Mouse (Mus musculus): ENCODE measurements around the gene Tmem132c.

The Tmem132c gene

DNA sequence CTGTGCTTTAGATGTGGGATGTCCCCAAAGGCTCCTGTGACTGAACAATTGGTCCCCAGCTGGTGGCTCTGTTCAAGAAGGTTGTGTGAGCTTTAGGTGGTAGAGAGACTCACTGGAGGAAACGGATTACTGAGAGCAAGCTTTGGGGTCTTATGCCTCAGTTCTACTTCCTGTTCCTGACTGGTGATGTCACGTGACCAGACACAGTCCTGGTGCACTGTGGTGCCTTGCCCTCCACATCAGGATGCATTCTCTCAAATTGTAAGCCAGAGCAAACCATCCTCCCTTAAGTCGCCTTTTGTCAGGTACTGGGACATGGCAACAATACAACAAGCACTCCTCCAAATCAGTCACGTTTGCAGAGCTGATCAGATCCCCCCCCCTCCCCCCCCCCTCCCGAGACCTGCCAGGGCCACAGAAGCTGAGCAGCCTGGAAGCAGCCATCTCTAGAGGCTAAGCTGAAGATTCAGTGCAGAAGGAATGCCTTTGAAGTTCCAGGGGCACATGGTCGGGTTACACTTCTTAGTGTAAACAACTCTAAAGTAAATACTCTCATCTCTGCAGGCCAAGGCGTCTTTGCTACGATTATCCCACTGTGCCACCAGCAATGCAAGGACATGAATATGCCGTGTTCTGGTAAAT lies 164.5 kb downstream of the Tmem132c start:
- Histone ChIP-seq H3K4me3 (replicated peaks; ENCODE audit: low read length) (no peak overlapping the region), H3K36me3 (ENCODE audit: insufficient read depth, low read length) (no peaks in the 10 kb centered on the region), H3K4me1 (replicated peaks; ENCODE audit: low read depth, low read length) (no peaks in the 10 kb centered on the region), H3K9me3 (ENCODE audit: low read length) (0 out of 2 replicates have a peak, but pooled peaks cover 8% of the 10 kb centered on the region), H3K27me3 (ENCODE audit: insufficient read depth, low read length) (no peaks in the 10 kb centered on the region)
- TF ChIP-seq CTCF (conservative IDR thresholded peaks at IDR 0.05; ENCODE audit: low read length): no peak
- no peak for TF ChIP-seq POU5F1 (IDR thresholded peaks at IDR 0.05; ENCODE audit: borderline replicate concordance, low read length)
- no peak for TF ChIP-seq NANOG (IDR thresholded peaks at IDR 0.05; ENCODE audit: borderline replicate concordance, low read length)

GRCm38 (mm10) chr5:127416536-127416935 lies 174.9 kb downstream of the Tmem132c start:
- TF ChIP-seq POU5F1 (IDR thresholded peaks at IDR 0.05; ENCODE audit: borderline replicate concordance, low read length): no peak
- TF ChIP-seq CTCF (conservative IDR thresholded peaks at IDR 0.05; ENCODE audit: low read length): no peak
- TF ChIP-seq NANOG (IDR thresholded peaks at IDR 0.05; ENCODE audit: borderline replicate concordance, low read length): no peak
- no peak overlapping the region for H3K4me3 ChIP-seq (replicated peaks; ENCODE audit: low read length)

GRCm38 (mm10) chr5:127423936-127424335 lies 182.3 kb downstream of the Tmem132c start:
- Histone ChIP-seq H3K36me3 (ENCODE audit: insufficient read depth, low read length) (no peaks in the 10 kb centered on the region), H3K4me1 (replicated peaks; ENCODE audit: low read depth, low read length) (no peaks in the 10 kb centered on the region), H3K27me3 (ENCODE audit: insufficient read depth, low read length) (no peaks in the 10 kb centered on the region), H3K9me3 (ENCODE audit: low read length) (peaks cover 18% of the 10 kb centered on the region), H3K4me3 (replicated peaks; ENCODE audit: low read length) (no peak overlapping the region)
- TF ChIP-seq POU5F1 (IDR thresholded peaks at IDR 0.05; ENCODE audit: borderline replicate concordance, low read length): no peak
- no peak for TF ChIP-seq NANOG (IDR thresholded peaks at IDR 0.05; ENCODE audit: borderline replicate concordance, low read length)
- no peak for TF ChIP-seq CTCF (conservative IDR thresholded peaks at IDR 0.05; ENCODE audit: low read length)

More at GRCm38 (mm10) chr5:127416536-127416935, 174.9 kb downstream of the Tmem132c start:
- Histone ChIP-seq H3K36me3 (ENCODE audit: insufficient read depth, low read length) (no peaks in the 10 kb centered on the region), H3K27me3 (ENCODE audit: insufficient read depth, low read length) (no peaks in the 10 kb centered on the region), H3K9me3 (ENCODE audit: low read length) (peaks cover 6% of the 10 kb centered on the region), H3K4me1 (replicated peaks; ENCODE audit: low read depth, low read length) (no peaks in the 10 kb centered on the region)

- Histone ChIP-seq H3K4me1 (replicated peaks; ENCODE audit: low read depth, low read length) (no peaks in the 10 kb centered on the region), H3K4me3 (replicated peaks; ENCODE audit: low read length) (no peak overlapping the region), H3K36me3 (ENCODE audit: insufficient read depth, low read length) (no peaks in the 10 kb centered on the region), H3K9me3 (ENCODE audit: low read length) (peaks cover 18% of the 10 kb centered on the region), H3K27me3 (ENCODE audit: insufficient read depth, low read length) (0 out of 2 replicates have a peak, but pooled peaks cover 2% of the 10 kb centered on the region)
- no peak for TF ChIP-seq NANOG (IDR thresholded peaks at IDR 0.05; ENCODE audit: borderline replicate concordance, low read length)
- TF ChIP-seq POU5F1 (IDR thresholded peaks at IDR 0.05; ENCODE audit: borderline replicate concordance, low read length): no peak
- TF ChIP-seq CTCF (conservative IDR thresholded peaks at IDR 0.05; ENCODE audit: low read length): no peak
Measured at GRCm38 (mm10) chr5:127429124-127429523, 187.5 kb downstream of the Tmem132c start.

DNA sequence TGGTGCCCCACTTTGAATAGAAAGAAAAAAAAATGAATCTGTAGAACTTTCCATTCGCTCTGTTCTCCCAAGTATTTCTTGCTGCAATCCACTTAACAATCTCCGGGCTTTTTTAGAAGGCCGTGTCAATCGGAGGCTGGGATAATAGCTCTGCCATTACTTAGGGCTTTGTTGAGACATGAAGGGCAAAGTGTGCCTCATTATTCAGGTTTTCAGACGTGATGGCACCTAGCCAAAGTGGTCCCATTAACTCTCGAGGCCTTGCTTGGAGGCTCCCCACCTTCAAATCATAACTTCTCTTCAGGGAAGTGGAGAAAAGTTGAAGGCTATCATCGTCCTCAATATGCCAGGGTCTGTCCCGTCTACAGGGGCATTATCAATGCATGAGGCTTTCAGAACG lies 190.0 kb downstream of the Tmem132c start:
- Histone ChIP-seq H3K27me3 (ENCODE audit: insufficient read depth, low read length) (0 out of 2 replicates have a peak, but pooled peaks cover 2% of the 10 kb centered on the region), H3K4me3 (replicated peaks; ENCODE audit: low read length) (no peak overlapping the region), H3K36me3 (ENCODE audit: insufficient read depth, low read length) (no peaks in the 10 kb centered on the region), H3K9me3 (ENCODE audit: low read length) (peaks cover 2% of the 10 kb centered on the region; the same call in 1 of the 2 replicates), H3K4me1 (replicated peaks; ENCODE audit: low read depth, low read length) (no peaks in the 10 kb centered on the region)
- TF ChIP-seq NANOG (IDR thresholded peaks at IDR 0.05; ENCODE audit: borderline replicate concordance, low read length) (no peak), POU5F1 (IDR thresholded peaks at IDR 0.05; ENCODE audit: borderline replicate concordance, low read length) (no peak), CTCF (conservative IDR thresholded peaks at IDR 0.05; ENCODE audit: low read length) (no peak)

DNA sequence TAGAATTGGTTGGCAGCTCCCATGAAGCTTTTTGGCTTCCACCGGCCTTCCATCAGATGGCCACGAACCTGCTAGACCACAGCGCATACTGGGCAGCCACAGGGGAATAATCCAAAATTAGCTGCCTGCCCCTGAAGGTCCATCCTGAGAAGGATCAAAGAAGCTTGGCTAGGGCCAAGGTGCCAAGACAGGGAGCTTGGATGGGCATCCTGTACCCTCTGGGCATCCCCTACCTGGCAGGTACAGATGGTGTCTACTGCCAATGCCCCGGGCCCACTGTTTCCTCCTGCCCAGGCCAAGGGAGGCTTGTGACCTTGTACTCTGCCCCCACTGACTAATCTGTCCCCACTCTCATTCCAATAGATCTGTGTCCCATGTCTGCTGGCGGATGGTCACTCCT lies 195.2 kb downstream of the Tmem132c start:
- H3K27me3 ChIP-seq (ENCODE audit: insufficient read depth, low read length): 0 out of 2 replicates have a peak, but pooled peaks cover 7% of the 10 kb centered on the region
- no peaks in the 10 kb centered on the region for H3K9me3 ChIP-seq (ENCODE audit: low read length)
- H3K4me3 ChIP-seq (replicated peaks; ENCODE audit: low read length): no peak overlapping the region
- no peaks in the 10 kb centered on the region for H3K36me3 ChIP-seq (ENCODE audit: insufficient read depth, low read length)
- H3K4me1 ChIP-seq (replicated peaks; ENCODE audit: low read depth, low read length): no peaks in the 10 kb centered on the region
- TF ChIP-seq NANOG (IDR thresholded peaks at IDR 0.05; ENCODE audit: borderline replicate concordance, low read length) (no peak), POU5F1 (IDR thresholded peaks at IDR 0.05; ENCODE audit: borderline replicate concordance, low read length) (no peak), CTCF (conservative IDR thresholded peaks at IDR 0.05; ENCODE audit: low read length) (no peak)

GRCm38 (mm10) chr5:127438639-127439038 lies 197.0 kb downstream of the Tmem132c start:
- Histone ChIP-seq H3K36me3 (ENCODE audit: insufficient read depth, low read length) (no peaks in the 10 kb centered on the region), H3K9me3 (ENCODE audit: low read length) (no peaks in the 10 kb centered on the region), H3K27me3 (ENCODE audit: insufficient read depth, low read length) (0 out of 2 replicates have a peak, but pooled peaks cover 7% of the 10 kb centered on the region), H3K4me1 (replicated peaks; ENCODE audit: low read depth, low read length) (no peaks in the 10 kb centered on the region), H3K4me3 (replicated peaks; ENCODE audit: low read length) (no peak overlapping the region)
- no peak for TF ChIP-seq NANOG (IDR thresholded peaks at IDR 0.05; ENCODE audit: borderline replicate concordance, low read length)
- TF ChIP-seq CTCF (conservative IDR thresholded peaks at IDR 0.05; ENCODE audit: low read length): peak; percentile 97
- no peak for TF ChIP-seq POU5F1 (IDR thresholded peaks at IDR 0.05; ENCODE audit: borderline replicate concordance, low read length)

GRCm38 (mm10) chr5:127441963-127442362 lies 200.4 kb downstream of the Tmem132c start:
- H3K4me1 ChIP-seq (replicated peaks; ENCODE audit: low read depth, low read length): no peaks in the 10 kb centered on the region
- H3K4me3 ChIP-seq (replicated peaks; ENCODE audit: low read length): no peak overlapping the region
- TF ChIP-seq CTCF (conservative IDR thresholded peaks at IDR 0.05; ENCODE audit: low read length): no peak
- TF ChIP-seq POU5F1 (IDR thresholded peaks at IDR 0.05; ENCODE audit: borderline replicate concordance, low read length): no peak
- no peak for TF ChIP-seq NANOG (IDR thresholded peaks at IDR 0.05; ENCODE audit: borderline replicate concordance, low read length)
- H3K36me3 ChIP-seq (ENCODE audit: insufficient read depth, low read length): no peaks in the 10 kb centered on the region
- 0 out of 2 replicates have a peak, but pooled peaks cover 5% of the 10 kb centered on the region for H3K27me3 ChIP-seq (ENCODE audit: insufficient read depth, low read length)
- H3K9me3 ChIP-seq (ENCODE audit: low read length): no peaks in the 10 kb centered on the region

Data from E14TG2a.4 (cell line).